Mouse (Mus musculus) monocyte, adult 5-6 weeks (primary cell): ENCODE data around the gene Cnbp. TPM values are rescaled to one million over a fixed set of nuclear protein-coding genes. Genes with fewer than 3 reads are reported as not detected.

ENCODE experiments used
- ATAC-seq: fragments of 153-309, 156-312 bp; replicated peaks from 2 replicates; pipeline ENCODE4 v1.8.0; 2017; ENCODE audit warnings: mild to moderate bottlenecking; ENCODE audit not compliant: low TSS enrichment, insufficient number of reproducible peaks, severe bottlenecking, poor library complexity, low FRiP score
- total RNA-seq: library from RNA; stranded (forward); fragments of 200-1000, 200-491, 200-594 nt; gene quantifications from 3 replicates; pipeline ENCODE4 v1.2.3, GENCODE M21; 2017

Gene Cnbp
- total RNA-seq, 1 experiment from 2014 or later, result 1,002 TPM

GRCm38 (mm10) chr6:87809651-87810161 is 41.2 kb downstream of the Cnbp start:
- ATAC-seq, result no peak

DNA sequence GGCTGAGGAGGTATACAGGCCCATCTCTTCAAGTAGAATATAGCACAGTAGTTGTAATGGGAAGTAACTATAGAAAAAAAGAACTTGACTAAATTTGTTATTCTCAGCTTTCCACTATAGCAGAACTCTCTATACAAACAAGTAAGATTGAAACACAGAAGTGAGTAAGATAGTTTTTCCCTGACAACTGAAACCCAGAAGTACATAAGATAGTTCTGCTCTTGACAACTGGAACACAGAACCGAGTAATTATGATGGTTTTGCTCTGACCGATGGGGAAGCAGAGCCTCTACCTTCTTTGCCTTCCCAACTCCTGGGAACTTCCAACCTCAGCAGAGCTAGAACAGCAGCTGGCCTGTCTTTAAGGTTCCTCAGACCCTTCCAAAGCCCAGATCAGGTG is 41.8 kb downstream of the Cnbp start:
- ATAC-seq, result 0 out of 2 replicates have a peak, but pooled peaks have one; percentile 7

DNA sequence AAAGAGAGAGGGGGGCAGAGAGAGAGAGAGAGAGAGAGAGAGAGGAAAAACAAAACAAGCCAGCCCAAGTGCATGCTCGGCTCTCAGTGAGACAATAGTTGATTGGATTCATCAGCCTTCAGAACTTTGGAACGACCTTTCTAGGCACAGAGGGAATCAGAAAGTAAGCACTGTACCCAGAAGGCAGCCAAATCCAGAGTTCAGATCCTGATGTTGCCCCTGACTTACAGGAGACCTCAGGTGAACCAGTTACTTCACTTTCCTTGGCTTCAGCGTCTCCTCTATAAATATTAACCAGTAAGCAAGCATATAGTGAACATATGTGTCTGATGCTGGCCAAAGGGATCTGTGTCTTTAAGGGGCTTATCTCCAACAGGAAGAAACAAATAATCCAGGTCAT is 42.4 kb downstream of the Cnbp start:
- no peak for ATAC-seq

DNA sequence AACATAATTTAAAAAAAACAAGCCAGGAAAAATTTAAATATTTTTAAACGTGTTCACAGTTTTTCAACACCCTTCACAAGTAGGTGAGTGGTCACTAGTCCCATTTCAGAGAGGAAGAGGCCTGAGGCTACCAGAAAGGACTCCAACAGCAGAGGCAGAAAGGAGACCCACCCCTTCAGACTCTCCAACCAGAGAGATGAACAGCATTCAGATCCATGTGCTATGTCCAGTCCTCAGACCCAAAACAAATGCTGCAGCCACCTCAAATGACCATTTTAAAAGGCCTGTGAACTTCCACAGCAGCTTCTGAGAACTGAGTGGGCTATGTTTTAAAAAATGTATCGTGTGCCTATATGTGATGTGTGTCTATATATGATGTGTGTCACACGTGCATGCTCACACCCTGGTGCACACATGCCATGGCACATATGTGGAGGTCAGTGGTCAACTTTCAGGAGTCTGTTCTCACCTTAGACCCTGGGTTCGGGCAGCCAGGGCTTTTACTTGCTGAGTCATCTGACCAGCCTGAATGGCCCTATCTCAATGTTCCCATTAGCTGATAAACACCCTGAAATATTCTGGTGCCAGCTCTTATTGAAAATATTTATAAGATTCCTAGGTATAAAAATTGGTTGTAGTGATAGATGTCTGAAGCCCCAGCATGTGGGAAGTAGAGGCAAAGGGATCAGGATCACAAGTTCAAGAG is 43.0 kb downstream of the Cnbp start:
- no peak for ATAC-seq

GRCm38 (mm10) chr6:87806857-87807256 is 44.0 kb downstream of the Cnbp start:
- ATAC-seq, result no peak

GRCm38 (mm10) chr6:87806028-87806427 is 44.9 kb downstream of the Cnbp start:
- ATAC-seq, result peak; percentile 81

DNA sequence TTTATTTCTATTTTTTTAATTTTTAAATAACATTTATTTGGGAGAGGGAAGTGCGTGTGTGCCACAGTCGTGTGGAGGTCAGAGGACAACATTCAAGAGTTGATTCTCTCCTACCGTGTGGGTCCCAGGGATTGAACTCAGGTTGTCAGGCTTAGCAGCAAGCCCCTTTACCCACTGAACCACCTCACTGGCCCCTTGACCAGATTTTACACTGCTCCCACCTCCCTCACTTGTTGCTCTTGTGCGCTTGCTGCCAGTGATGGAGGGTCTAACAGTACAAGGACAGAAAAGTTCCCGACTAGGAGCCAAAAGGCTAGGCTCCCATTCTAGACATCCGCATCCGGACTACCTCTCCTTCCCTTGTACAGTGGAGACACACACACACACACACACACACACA is 45.5 kb downstream of the Cnbp start:
- ATAC-seq, result no peak

DNA sequence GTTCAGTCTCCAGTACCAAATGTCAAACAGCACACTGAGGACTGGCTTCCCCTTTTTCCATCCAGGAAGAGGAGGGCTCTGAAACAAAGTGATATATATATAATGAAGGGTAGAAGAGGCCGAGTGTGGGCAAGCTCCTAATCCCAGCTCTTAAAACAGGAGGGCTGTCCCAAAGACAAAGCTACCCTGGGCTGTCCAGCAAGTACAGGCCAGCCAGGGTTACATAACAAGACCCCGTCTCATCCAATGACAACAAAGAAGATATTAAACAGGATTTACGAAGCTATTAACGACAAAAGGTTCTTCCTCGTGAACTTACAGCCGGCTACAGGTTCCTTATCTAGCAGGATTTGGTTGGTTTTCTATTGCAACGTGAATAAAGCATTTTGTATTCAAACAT is 46.0 kb downstream of the Cnbp start:
- ATAC-seq, result no peak

- no peak for ATAC-seq
Measured at GRCm38 (mm10) chr6:87804036-87804435, 46.9 kb downstream of the Cnbp start.

DNA sequence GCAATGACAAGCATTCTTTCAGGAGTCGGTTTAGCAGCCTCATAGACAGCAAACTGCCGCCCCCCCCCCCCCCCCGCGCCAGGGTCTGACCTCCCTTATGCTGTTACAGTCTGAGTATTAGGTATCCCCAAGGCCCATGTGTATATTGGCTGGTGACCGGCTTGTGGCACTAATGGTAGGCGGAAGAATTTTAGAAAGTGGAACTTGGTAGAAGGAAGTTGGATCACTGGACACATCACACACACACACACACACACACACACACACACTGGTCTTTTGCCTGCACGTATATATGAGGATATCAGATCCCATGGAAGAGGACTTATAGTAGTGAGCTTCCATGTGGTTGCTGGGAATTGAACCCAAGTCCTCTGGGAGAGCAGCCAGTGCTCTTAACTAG is 48.4 kb downstream of the Cnbp start:
- peak; percentile 55; the same call in 1 of the 2 replicates for ATAC-seq

DNA sequence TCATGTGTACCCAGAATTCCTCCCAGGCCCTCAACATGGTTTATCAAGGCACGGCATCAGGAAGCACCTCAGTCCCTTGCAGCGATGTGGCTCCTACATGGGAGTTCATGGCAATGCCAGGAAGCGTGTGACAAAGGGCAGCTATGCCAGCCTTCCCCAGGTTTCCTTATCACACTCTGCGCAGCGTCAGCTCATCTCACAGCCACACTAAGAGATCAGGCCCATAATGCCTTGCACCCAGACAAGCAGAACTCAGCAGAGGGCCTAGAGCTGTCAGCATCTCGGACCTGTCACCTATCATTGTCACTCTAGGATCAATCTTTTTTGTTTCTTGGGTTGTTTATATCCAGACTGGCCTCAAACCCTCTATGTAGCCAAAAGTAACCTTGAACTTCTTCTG is 51.3 kb downstream of the Cnbp start:
- ATAC-seq, result no peak

GRCm38 (mm10) chr6:87797321-87797720 is 53.6 kb downstream of the Cnbp start:
- ATAC-seq, result no peak

- ATAC-seq, result no peak
Measured at GRCm38 (mm10) chr6:87796251-87796880, 54.5 kb downstream of the Cnbp start.

DNA sequence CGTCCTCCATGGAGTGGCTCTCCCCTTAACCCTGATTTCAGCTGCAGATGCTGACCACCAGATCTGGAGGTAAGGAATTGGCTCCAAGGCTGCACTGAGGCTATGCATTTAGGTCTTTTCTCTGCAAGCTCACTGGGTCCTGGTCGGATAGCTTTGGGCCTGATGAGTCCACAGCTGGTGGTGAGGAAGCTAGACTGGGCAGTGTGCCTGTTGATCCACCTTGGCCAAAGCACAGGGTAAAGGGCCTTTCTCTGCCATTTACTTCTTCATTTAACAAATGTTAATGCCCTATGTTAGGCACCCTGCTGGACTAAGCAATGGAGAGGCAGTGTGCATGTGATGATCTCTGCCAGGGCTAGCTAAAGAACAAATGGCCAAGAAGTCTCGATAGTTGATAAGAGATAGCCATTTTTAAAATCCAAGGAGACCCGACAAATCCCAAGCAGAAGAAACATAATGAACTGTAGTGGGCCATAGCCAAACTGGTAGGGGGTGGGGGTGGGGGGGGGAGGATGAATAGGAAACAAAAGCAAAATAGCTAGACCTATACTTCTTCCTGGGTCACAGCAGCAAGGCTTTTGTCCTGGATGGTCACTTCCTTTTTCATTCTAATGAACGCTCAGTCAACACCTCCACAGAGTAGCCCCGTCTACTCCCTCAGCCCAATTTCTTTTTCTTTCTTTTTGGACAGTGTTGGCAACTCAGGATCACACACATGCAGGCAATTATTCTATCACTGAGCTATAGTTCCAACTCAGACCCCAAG is 55.3 kb downstream of the Cnbp start:
- ATAC-seq, result no peak

GRCm38 (mm10) chr6:87793821-87794510 is 56.9 kb downstream of the Cnbp start:
- ATAC-seq, result no peak
